ENCODE assay signal across 8 mouse cellular contexts in genomic region chr7:127840886-127841285, GRCm38 (mm10). TPM values are rescaled to one million over a fixed set of nuclear protein-coding genes. Genes with fewer than 3 reads are reported as not detected.
DNase-seq lines count a peak whose midpoint lies in the region; ATAC-seq lines count a peak whose summit lies in the region.

No protein-coding gene starts in this region.

- DNase-seq in frontal cortex, postnatal 36 days (ENCODE audit: low spot score in 2 of 2), result no peak
- peak; percentile 67 for DNase-seq in adrenal gland, postnatal 10 days
- DNase-seq in heart, postnatal 25 days (ENCODE audit: low spot score), result peak; percentile 40
- DNase-seq in left cerebral cortex, postnatal 4 days, result peak; percentile 42

- H3K36me3 ChIP-seq in embryonic facial prominence, embryonic 12.5 days, result peaks cover 11% of the 10 kb centered on the region; the same call in 1 of the 2 replicates
- H3K36me3 ChIP-seq in midbrain, embryonic 12.5 days, result no peaks in the 10 kb centered on the region
- H3K36me3 ChIP-seq in stomach, embryonic 14.5 days (ENCODE audit: control insufficient read depth, insufficient read depth, low read length), result peaks cover 15% of the 10 kb centered on the region

- no peaks in the 10 kb centered on the region for H3K27me3 ChIP-seq in embryonic facial prominence, embryonic 12.5 days
- no peaks in the 10 kb centered on the region; the same call in none of the 2 replicates for H3K27me3 ChIP-seq in midbrain, embryonic 12.5 days
- no peaks in the 10 kb centered on the region for H3K27me3 ChIP-seq in stomach, embryonic 14.5 days (ENCODE audit: control insufficient read depth, insufficient read depth, low read length)

- ATAC-seq in frontal cortex, adult (ENCODE audit: low TSS enrichment), result peak; percentile 56
- peak; percentile 23; the same call in 1 of the 2 replicates for ATAC-seq in embryonic facial prominence, embryonic 12.5 days (ENCODE audit: insufficient number of reproducible peaks, insufficient read depth, low FRiP score, low TSS enrichment)
- ATAC-seq in midbrain, embryonic 12.5 days (ENCODE audit: low FRiP score, low read depth), result peak; percentile 10; the same call in 1 of the 2 replicates
- ATAC-seq in stomach, embryonic 14.5 days (ENCODE audit: insufficient number of reproducible peaks, insufficient read depth, low FRiP score, low read depth), result peak; percentile 23; the same call in 1 of the 2 replicates

- H3K27ac ChIP-seq in embryonic facial prominence, embryonic 12.5 days, result peak overlapping the region; percentile 89
- peak overlapping the region; percentile 83 for H3K27ac ChIP-seq in midbrain, embryonic 12.5 days (replicated peaks)
- peak overlapping the region; percentile 94 for H3K27ac ChIP-seq in stomach, embryonic 14.5 days (ENCODE audit: low read length)

- intact Hi-C loops in heart, postnatal 25 days (cut with DNase I), result no loop called here
- intact Hi-C loops in left cerebral cortex, postnatal 4 days (cut with DNase I), result no loop called here

- H3K9ac ChIP-seq in embryonic facial prominence, embryonic 12.5 days, result peak overlapping the region; percentile 58
- peak overlapping the region; percentile 61 for H3K9ac ChIP-seq in midbrain, embryonic 12.5 days (replicated peaks)
- H3K9ac ChIP-seq in stomach, embryonic 14.5 days (replicated peaks; ENCODE audit: low read depth, low read length), result peak overlapping the region; percentile 61; the same call in 1 of the 2 replicates

- H3K4me3 ChIP-seq in embryonic facial prominence, embryonic 12.5 days, result peak overlapping the region; percentile 79
- peak overlapping the region; percentile 68 for H3K4me3 ChIP-seq in midbrain, embryonic 12.5 days
- peak overlapping the region; percentile 84 for H3K4me3 ChIP-seq in stomach, embryonic 14.5 days (ENCODE audit: low read depth, low read length)

- 5% methylated on average over 15 of the region's 15 CpGs for WGBS in embryonic facial prominence, embryonic 12.5 days
- WGBS in midbrain, embryonic 12.5 days, result 4% methylated on average over 15 of the region's 15 CpGs
- whole genome bisulfite sequencing in stomach, embryonic 14.5 days, result 3% methylated on average over 15 of the region's 15 CpGs

- H3K4me2 ChIP-seq in embryonic facial prominence, embryonic 12.5 days (replicated peaks), result peak overlapping the region; percentile 90
- H3K4me2 ChIP-seq in midbrain, embryonic 12.5 days (replicated peaks), result peak overlapping the region; percentile 100
- peak overlapping the region; percentile 91 for H3K4me2 ChIP-seq in stomach, embryonic 14.5 days (replicated peaks; ENCODE audit: low read depth, low read length)

- no peaks in the 10 kb centered on the region; the same call in 1 of the 2 replicates for H3K4me1 ChIP-seq in embryonic facial prominence, embryonic 12.5 days
- peaks cover 7% of the 10 kb centered on the region; the same call in 1 of the 2 replicates for H3K4me1 ChIP-seq in midbrain, embryonic 12.5 days
- H3K4me1 ChIP-seq in stomach, embryonic 14.5 days (ENCODE audit: control insufficient read depth, insufficient read depth, low read length), result peaks cover 4% of the 10 kb centered on the region

- H3K9me3 ChIP-seq in embryonic facial prominence, embryonic 12.5 days, result no peaks in the 10 kb centered on the region
- no peaks in the 10 kb centered on the region for H3K9me3 ChIP-seq in midbrain, embryonic 12.5 days
- H3K9me3 ChIP-seq in stomach, embryonic 14.5 days (ENCODE audit: control insufficient read depth, low read depth, low read length), result no peaks in the 10 kb centered on the region

RNA-seq across cellular contexts. Expression of gene Stx1b, which starts 16.5 kb away (rescaled TPM):
- total RNA-seq in adrenal gland, postnatal 10 days (2021), result 1 to 10 TPM; 6.9 to 9.4 TPM
- 9.1 and 10.0 TPM in 2 replicates for polyA plus RNA-seq in embryonic facial prominence, embryonic 12.5 days (2016; fragmentation: Nextera tagmentation; extraction: Ambion mirVana)
- under 1 TPM; 0.39 to 0.42 TPM for total RNA-seq in heart, postnatal 25 days (2021)
- total RNA-seq in left cerebral cortex, postnatal 4 days (2021), result 100 to 1,000 TPM; 193 to 215 TPM
- polyA plus RNA-seq in midbrain, embryonic 12.5 days (2016; fragmentation: Nextera tagmentation; extraction: Ambion mirVana), result 16.3 and 19.9 TPM in 2 replicates
- polyA plus RNA-seq in stomach, embryonic 14.5 days (2014; fragmentation: Nextera tagmentation; extraction: Ambion mirVana), result 5.3 and 6.3 TPM in 2 replicates

RNA-seq across cellular contexts. Expression of gene Stx4a, which starts 16.8 kb away (rescaled TPM):
- total RNA-seq in adrenal gland, postnatal 10 days (2021), result 10 to 100 TPM; 67.8 to 94.9 TPM
- 36.1 and 41.5 TPM in 2 replicates for polyA plus RNA-seq in embryonic facial prominence, embryonic 12.5 days (2016; fragmentation: Nextera tagmentation; extraction: Ambion mirVana)
- 10 to 100 TPM; 61.4 to 68.7 TPM for total RNA-seq in heart, postnatal 25 days (2021)
- total RNA-seq in left cerebral cortex, postnatal 4 days (2021), result 10 to 100 TPM; 34.5 to 40.0 TPM
- 20.1 and 21.5 TPM in 2 replicates for polyA plus RNA-seq in midbrain, embryonic 12.5 days (2016; fragmentation: Nextera tagmentation; extraction: Ambion mirVana)
- 29.1 and 29.7 TPM in 2 replicates for polyA plus RNA-seq in stomach, embryonic 14.5 days (2014; fragmentation: Nextera tagmentation; extraction: Ambion mirVana)

RNA-seq across cellular contexts. Expression of gene Zfp646, which starts 35.1 kb away (rescaled TPM):
- 10 to 100 TPM; 29.8 to 35.6 TPM for total RNA-seq in adrenal gland, postnatal 10 days (2021)
- 15.6 and 16.2 TPM in 2 replicates for polyA plus RNA-seq in embryonic facial prominence, embryonic 12.5 days (2016; fragmentation: Nextera tagmentation; extraction: Ambion mirVana)
- 10 to 100 TPM; 17.2 to 18.4 TPM for total RNA-seq in heart, postnatal 25 days (2021)
- total RNA-seq in left cerebral cortex, postnatal 4 days (2021), result 10 to 100 TPM; 36.3 to 38.0 TPM
- polyA plus RNA-seq in midbrain, embryonic 12.5 days (2016; fragmentation: Nextera tagmentation; extraction: Ambion mirVana), result 22.5 and 24.6 TPM in 2 replicates
- polyA plus RNA-seq in stomach, embryonic 14.5 days (2014; fragmentation: Nextera tagmentation; extraction: Ambion mirVana), result 17.1 and 18.9 TPM in 2 replicates

RNA-seq across cellular contexts. Expression of gene Zfp668, which starts 35.7 kb away (rescaled TPM):
- 1 to 10 TPM; 5.4 to 9.5 TPM for total RNA-seq in adrenal gland, postnatal 10 days (2021)
- polyA plus RNA-seq in embryonic facial prominence, embryonic 12.5 days (2016; fragmentation: Nextera tagmentation; extraction: Ambion mirVana), result 31.8 and 32.9 TPM in 2 replicates
- total RNA-seq in heart, postnatal 25 days (2021), result 1 to 10 TPM; 3.4 to 4.7 TPM
- total RNA-seq in left cerebral cortex, postnatal 4 days (2021), result 10 to 100 TPM; 33.1 to 36.4 TPM
- 39.0 and 39.2 TPM in 2 replicates for polyA plus RNA-seq in midbrain, embryonic 12.5 days (2016; fragmentation: Nextera tagmentation; extraction: Ambion mirVana)
- polyA plus RNA-seq in stomach, embryonic 14.5 days (2014; fragmentation: Nextera tagmentation; extraction: Ambion mirVana), result 13.7 and 18.0 TPM in 2 replicates

RNA-seq across cellular contexts. Expression of gene Hsd3b7, which starts 40.5 kb away (rescaled TPM):
- total RNA-seq in adrenal gland, postnatal 10 days (2021), result 10 to 100 TPM; 57.1 to 73.1 TPM
- polyA plus RNA-seq in embryonic facial prominence, embryonic 12.5 days (2016; fragmentation: Nextera tagmentation; extraction: Ambion mirVana), result 10.3 and 10.9 TPM in 2 replicates
- 10 to 100 TPM; 15.4 to 16.0 TPM for total RNA-seq in heart, postnatal 25 days (2021)
- total RNA-seq in left cerebral cortex, postnatal 4 days (2021), result 1 to 10 TPM; 3.3 to 5.8 TPM
- polyA plus RNA-seq in midbrain, embryonic 12.5 days (2016; fragmentation: Nextera tagmentation; extraction: Ambion mirVana), result 8.1 and 8.3 TPM in 2 replicates
- polyA plus RNA-seq in stomach, embryonic 14.5 days (2014; fragmentation: Nextera tagmentation; extraction: Ambion mirVana), result 21.1 and 22.7 TPM in 2 replicates

Comparison
In these comparisons a context has a peak if more than half of its experiments do, and no peak if none do; other contexts are left out.
1. DNase-seq: peak in adrenal gland, postnatal 10 days (single experiment), heart, postnatal 25 days (single experiment) and left cerebral cortex, postnatal 4 days (single experiment); none in frontal cortex, postnatal 36 days (0 of 2).
2. RNA of gene Stx1b, which starts 16.5 kb away (total RNA-seq): 193 to 215 TPM in left cerebral cortex, postnatal 4 days; 6.9 to 9.4 TPM in adrenal gland, postnatal 10 days and 0.39 to 0.42 TPM in heart, postnatal 25 days; every median in the first group is over 10 times any median in the second.
3. Peak in every context shown above with its lines, with median percentiles within 50 percentile points of each other: ATAC-seq, H3K27ac ChIP-seq, H3K4me2 ChIP-seq, H3K4me3 ChIP-seq and H3K9ac ChIP-seq.